Mouse (Mus musculus) E14TG2a.4 (cell line): ENCODE data around the gene Atf5.

Experiments used
- H3K27me3 ChIP-seq: 2 replicates; pipeline ENCODE4 v1.6.1; 2014; ENCODE audit warnings: low read length, control low read depth; ENCODE audit not compliant: insufficient read depth
- H3K36me3 ChIP-seq: 2 replicates; pipeline ENCODE4 v1.6.1; 2014; ENCODE audit warnings: low read length, control low read depth; ENCODE audit not compliant: insufficient read depth
- H3K4me1 ChIP-seq: replicated peaks from 2 replicates; pipeline ENCODE4 v1.6.1; 2014; ENCODE audit warnings: low read depth, low read length, control low read depth
- H3K4me3 ChIP-seq: replicated peaks from 2 replicates; pipeline ENCODE4 v1.5.1; 2014; ENCODE audit warnings: mild to moderate bottlenecking, low read length
- H3K9me3 ChIP-seq: 2 replicates; pipeline ENCODE4 v1.6.1; 2014; ENCODE audit warnings: low read length, control low read depth
- CTCF ChIP-seq: conservative IDR thresholded peaks from 2 replicates; pipeline ENCODE4 v1.5.1; 2014; ENCODE audit warnings: low read length
- NANOG ChIP-seq: IDR thresholded peaks from 2 replicates; pipeline ENCODE4 v1.6.1; 2014; ENCODE audit warnings: borderline replicate concordance, low read length, mixed read lengths
- POU5F1 ChIP-seq: IDR thresholded peaks from 2 replicates; pipeline ENCODE4 v1.6.1; 2014; ENCODE audit warnings: low read length, borderline replicate concordance

Atf5 gene

GRCm38 (mm10) chr7:44851625-44852234 lies 35.3 kb upstream of the Atf5 start:
- Histone ChIP-seq H3K9me3 (no peaks in the 10 kb centered on the region), H3K4me3 (peak overlapping the region; percentile 94), H3K27me3 (no peaks in the 10 kb centered on the region), H3K36me3 (peaks cover 42% of the 10 kb centered on the region), H3K4me1 (peaks cover 72% of the 10 kb centered on the region)
- TF ChIP-seq CTCF, result no peak
- no peak for TF ChIP-seq NANOG
- no peak for TF ChIP-seq POU5F1

DNA sequence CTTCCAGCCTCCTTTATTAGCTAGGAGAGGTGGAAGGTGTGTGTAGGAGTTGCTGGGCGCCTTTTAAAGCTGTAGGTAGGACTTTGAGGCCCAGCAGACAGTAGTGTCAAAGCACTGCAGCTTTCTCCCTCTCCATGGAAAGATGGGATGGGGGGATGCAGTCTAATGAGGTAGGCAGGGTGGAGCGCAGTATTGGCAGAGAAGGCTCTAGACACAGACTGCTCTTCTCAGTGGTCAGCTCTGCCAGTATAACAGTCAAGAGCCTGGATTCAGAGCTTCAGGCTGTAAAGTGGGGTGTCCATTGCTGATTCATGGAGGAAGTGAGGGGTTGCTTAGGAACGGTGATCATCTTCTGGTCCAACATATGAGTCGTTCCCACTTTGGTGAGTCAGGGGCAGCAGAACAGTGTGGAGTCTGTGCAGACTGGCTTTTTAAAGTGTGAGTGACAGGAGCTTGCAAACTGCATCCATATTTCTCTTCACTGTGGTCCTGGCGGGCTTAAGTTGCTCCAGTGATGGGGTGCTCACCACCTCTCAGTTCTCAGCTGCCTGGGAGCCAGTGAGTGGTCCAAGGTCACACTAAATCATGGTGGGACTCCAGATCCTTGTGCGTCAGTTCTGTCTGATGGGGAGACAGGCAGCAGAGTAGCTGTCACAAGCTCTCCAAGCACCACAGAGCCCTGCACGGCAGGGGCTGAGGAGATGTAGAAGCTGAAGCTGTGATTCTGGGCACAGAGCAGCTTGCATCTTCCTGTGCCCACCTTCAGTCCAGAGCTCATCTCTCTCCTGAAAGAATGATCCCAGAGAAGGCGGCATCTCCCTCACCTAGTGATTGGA lies 34.5 kb upstream of the Atf5 start:
- Histone ChIP-seq H3K36me3 (peaks cover 49% of the 10 kb centered on the region), H3K9me3 (no peaks in the 10 kb centered on the region), H3K4me1 (peaks cover 66% of the 10 kb centered on the region), H3K4me3 (peak overlapping the region; percentile 94), H3K27me3 (no peaks in the 10 kb centered on the region)
- no peak for TF ChIP-seq NANOG
- no peak for TF ChIP-seq POU5F1
- no peak for TF ChIP-seq CTCF

GRCm38 (mm10) chr7:44850146-44850545 lies 33.7 kb upstream of the Atf5 start:
- TF ChIP-seq POU5F1 (no peak), NANOG (no peak), CTCF (no peak)
- Histone ChIP-seq H3K36me3 (peaks cover 56% of the 10 kb centered on the region), H3K9me3 (no peaks in the 10 kb centered on the region), H3K4me1 (peaks cover 64% of the 10 kb centered on the region), H3K4me3 (peak overlapping the region; percentile 94), H3K27me3 (no peaks in the 10 kb centered on the region)

DNA sequence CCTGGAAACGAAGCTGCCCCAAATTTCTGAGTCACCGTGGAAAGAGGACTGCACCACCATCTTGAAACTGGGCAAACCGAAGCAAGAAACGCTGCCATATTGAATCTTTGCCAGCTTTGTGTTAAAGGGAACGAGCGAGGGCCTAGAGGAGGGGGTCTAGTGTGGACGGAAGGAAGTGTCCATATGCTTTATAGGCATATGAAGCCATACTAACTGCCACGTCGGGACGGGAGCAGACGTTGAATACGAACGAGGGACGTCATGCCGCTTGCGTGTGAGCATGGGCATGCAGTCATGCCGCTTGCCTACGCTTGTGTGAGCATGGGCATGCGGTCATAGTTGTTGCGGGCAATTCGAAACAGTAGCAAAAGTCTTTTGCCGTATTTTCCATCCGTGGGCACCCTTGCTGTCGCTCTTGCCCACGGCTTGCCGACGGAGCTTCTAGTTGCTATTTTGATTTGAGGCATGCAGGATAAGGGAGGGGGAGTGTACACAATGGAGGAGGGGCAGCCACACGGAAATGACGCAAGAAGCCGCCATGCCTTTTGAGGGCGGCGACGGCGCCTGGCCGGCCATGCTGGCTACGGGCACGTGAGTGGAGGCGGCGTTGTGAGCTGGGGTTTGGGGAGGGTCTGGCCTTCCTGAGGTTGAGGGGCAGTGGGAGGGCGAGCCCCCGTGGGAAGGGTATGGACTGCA lies 33.1 kb upstream of the Atf5 start:
- Histone ChIP-seq H3K4me1 (peaks cover 65% of the 10 kb centered on the region), H3K36me3 (peaks cover 61% of the 10 kb centered on the region), H3K4me3 (peak overlapping the region; percentile 94), H3K9me3 (no peaks in the 10 kb centered on the region), H3K27me3 (no peaks in the 10 kb centered on the region)
- TF ChIP-seq NANOG (no peak), POU5F1 (no peak), CTCF (no peak)

- Histone ChIP-seq H3K4me3 (peak within 1 kb of the TSS; percentile 94), H3K4me1 (peaks cover 66% of the 10 kb centered on the region), H3K27me3 (no peaks in the 10 kb centered on the region), H3K9me3 (no peaks in the 10 kb centered on the region), H3K36me3 (peaks cover 69% of the 10 kb centered on the region)
- TF ChIP-seq NANOG, result no peak
- TF ChIP-seq POU5F1, result no peak
- TF ChIP-seq CTCF, result no peak
Observed at GRCm38 (mm10) chr7:44848561-44849415, 32.3 kb upstream of the Atf5 start, which contains the start of the genes Akt1s1 and Tbc1d17. Gene Akt1s1, plus strand, starts transcription at chr7:44848991. Gene Tbc1d17, minus strand, starts transcription at chr7:44849079.

DNA sequence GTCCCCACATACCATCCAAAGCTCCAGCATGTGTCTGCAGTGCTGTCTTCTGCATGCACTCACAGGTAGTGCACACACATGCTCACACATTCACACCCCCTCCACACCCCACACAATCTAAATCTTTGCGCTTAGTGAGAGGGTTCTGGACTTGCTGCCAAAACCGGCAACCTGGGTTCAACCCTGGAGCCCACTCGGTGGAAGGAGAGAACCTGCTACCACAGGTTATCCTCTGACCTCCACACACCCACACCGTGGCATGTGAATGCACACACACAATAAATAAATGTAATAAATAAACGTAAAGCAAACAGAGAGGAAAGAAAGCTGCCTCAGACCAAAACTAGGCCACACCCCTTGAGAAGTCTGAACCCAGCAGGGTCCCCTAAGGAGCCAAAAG lies 31.3 kb upstream of the Atf5 start:
- no peak for TF ChIP-seq CTCF
- no peak for TF ChIP-seq NANOG
- no peak for TF ChIP-seq POU5F1
- peaks cover 66% of the 10 kb centered on the region for H3K4me1 ChIP-seq
- peaks cover 72% of the 10 kb centered on the region for H3K36me3 ChIP-seq
- peak overlapping the region; percentile 94 for H3K4me3 ChIP-seq
- no peaks in the 10 kb centered on the region for H3K27me3 ChIP-seq
- no peaks in the 10 kb centered on the region for H3K9me3 ChIP-seq

DNA sequence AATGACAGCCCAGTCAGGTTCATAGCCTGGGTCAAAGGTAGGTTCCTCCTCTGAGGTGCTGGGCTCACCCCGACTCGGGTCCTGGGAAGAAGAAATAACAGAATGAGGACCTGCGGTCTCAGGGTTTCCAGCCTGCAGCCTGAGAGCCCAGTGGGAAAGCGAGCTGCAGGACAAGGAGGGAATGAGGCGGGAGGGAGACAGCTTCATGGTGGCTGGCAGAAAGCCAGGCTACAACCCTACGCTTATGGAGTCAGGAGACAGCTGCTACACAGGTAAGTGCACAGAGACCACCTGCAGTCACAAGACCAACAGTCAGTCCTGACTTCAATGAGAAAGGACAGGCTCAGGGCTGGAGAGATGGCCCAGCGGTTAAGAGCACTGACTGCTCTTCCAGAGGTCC lies 30.3 kb upstream of the Atf5 start:
- peaks cover 59% of the 10 kb centered on the region for H3K4me1 ChIP-seq
- no peaks in the 10 kb centered on the region for H3K9me3 ChIP-seq
- no peak overlapping the region for H3K4me3 ChIP-seq
- peaks cover 75% of the 10 kb centered on the region for H3K36me3 ChIP-seq
- H3K27me3 ChIP-seq, result no peaks in the 10 kb centered on the region
- TF ChIP-seq POU5F1 (no peak), NANOG (no peak), CTCF (no peak)

DNA sequence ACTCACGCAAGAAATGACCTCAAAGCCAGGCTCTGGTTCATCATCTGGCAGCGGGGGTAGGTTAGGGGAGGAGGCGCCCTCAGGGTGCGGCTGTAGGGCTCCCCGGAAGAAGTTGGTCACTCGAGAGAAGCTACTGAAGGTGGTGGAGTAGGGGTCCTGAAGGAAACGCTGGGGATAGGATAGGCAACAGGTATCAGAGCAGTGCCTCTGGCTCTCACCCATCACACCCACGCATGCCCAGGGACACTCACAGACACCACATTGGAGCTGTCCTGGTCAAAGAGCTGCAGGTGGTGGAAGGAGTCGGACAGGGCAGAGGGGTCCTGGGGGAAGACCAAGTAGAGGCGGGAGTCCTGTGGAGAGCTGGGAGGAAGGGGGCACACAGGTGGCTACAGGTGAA lies 28.5 kb upstream of the Atf5 start:
- Histone ChIP-seq H3K4me3 (no peak overlapping the region), H3K4me1 (peaks cover 59% of the 10 kb centered on the region), H3K9me3 (no peaks in the 10 kb centered on the region), H3K36me3 (peaks cover 77% of the 10 kb centered on the region), H3K27me3 (peaks cover 8% of the 10 kb centered on the region)
- TF ChIP-seq POU5F1, result no peak
- TF ChIP-seq CTCF, result no peak
- TF ChIP-seq NANOG, result no peak
